Mouse (Mus musculus): ENCODE data around the gene Ezh1. TPM values are rescaled to one million over a fixed set of nuclear protein-coding genes. Genes with fewer than 3 reads are reported as not detected.

The Ezh1 gene
- polyA plus RNA-seq, 1 experiment from 2014 or later: 26.1 TPM

GRCm38 (mm10) chr11:101245855-101246701, 19.8 kb upstream of the Ezh1 start, which contains the start of gene Ramp2:
TSS of gene Ramp2 (plus strand) at chr11:101246028.
- peak within 1 kb of the TSS; percentile 54 for H3K4me3 ChIP-seq (replicated peaks)
- peaks cover 38% of the 10 kb centered on the region for H3K27me3 ChIP-seq (replicated peaks)
- no peaks in the 10 kb centered on the region for H3K36me3 ChIP-seq
- peak; percentile 66 for ATAC-seq (ENCODE audit: low FRiP score)
- H3K9ac ChIP-seq (replicated peaks): peak within 1 kb of the TSS; percentile 66
- no peaks in the 10 kb centered on the region for H3K9me3 ChIP-seq (replicated peaks)
- peak within 1 kb of the TSS; percentile 42 for H3K27ac ChIP-seq (replicated peaks)
- peaks cover 16% of the 10 kb centered on the region for H3K4me1 ChIP-seq
- H3K4me2 ChIP-seq: peak within 1 kb of the TSS; percentile 92
- WGBS: under 1% methylated on average over 54 of the region's 63 CpGs

GRCm38 (mm10) chr11:101245071-101245470, 18.8 kb upstream of the Ezh1 start:
- H3K9me3 ChIP-seq (replicated peaks): no peaks in the 10 kb centered on the region
- no peak overlapping the region for H3K27ac ChIP-seq (replicated peaks)
- H3K4me3 ChIP-seq (replicated peaks): no peak overlapping the region; the same call in 1 of the 2 replicates
- H3K4me2 ChIP-seq: peak overlapping the region; percentile 92; the same call in 1 of the 2 replicates
- peaks cover 16% of the 10 kb centered on the region for H3K4me1 ChIP-seq
- no peak overlapping the region for H3K9ac ChIP-seq (replicated peaks)
- ATAC-seq (ENCODE audit: low FRiP score): no peak
- WGBS: 24% methylated on average over 4 of the region's 4 CpGs
- H3K36me3 ChIP-seq: no peaks in the 10 kb centered on the region
- H3K27me3 ChIP-seq (replicated peaks): peaks cover 36% of the 10 kb centered on the region

- H3K9me3 ChIP-seq (replicated peaks): no peaks in the 10 kb centered on the region
- 72% methylated on average over 5 of the region's 5 CpGs for WGBS
- no peak overlapping the region for H3K27ac ChIP-seq (replicated peaks)
These were observed 11.9 kb upstream of the Ezh1 start for GRCm38 (mm10) chr11:101238071-101238647.

GRCm38 (mm10) chr11:101236782-101237181, 10.5 kb upstream of the Ezh1 start:
- no peak for ATAC-seq (ENCODE audit: low FRiP score)
- Histone ChIP-seq H3K4me1 (peaks cover 2% of the 10 kb centered on the region; the same call in 1 of the 2 replicates), H3K27me3 (replicated peaks) (no peaks in the 10 kb centered on the region), H3K4me3 (replicated peaks) (no peak overlapping the region), H3K36me3 (no peaks in the 10 kb centered on the region), H3K27ac (replicated peaks) (no peak overlapping the region), H3K4me2 (no peak overlapping the region), H3K9ac (replicated peaks) (no peak overlapping the region), H3K9me3 (replicated peaks) (no peaks in the 10 kb centered on the region)
- WGBS: 95% methylated on average over 5 of the region's 5 CpGs

More at GRCm38 (mm10) chr11:101238071-101238647, 11.9 kb upstream of the Ezh1 start:
- Histone ChIP-seq H3K4me2 (no peak overlapping the region), H3K4me1 (no peaks in the 10 kb centered on the region), H3K4me3 (replicated peaks) (no peak overlapping the region), H3K36me3 (no peaks in the 10 kb centered on the region), H3K27me3 (replicated peaks) (no peaks in the 10 kb centered on the region), H3K9ac (replicated peaks) (no peak overlapping the region)
- no peak for ATAC-seq (ENCODE audit: low FRiP score)

- peaks cover 15% of the 10 kb centered on the region for H3K4me1 ChIP-seq
- no peak overlapping the region for H3K4me2 ChIP-seq
- no peak overlapping the region for H3K4me3 ChIP-seq (replicated peaks)
- no peaks in the 10 kb centered on the region for H3K9me3 ChIP-seq (replicated peaks)
- no peak overlapping the region for H3K9ac ChIP-seq (replicated peaks)
- ATAC-seq (ENCODE audit: low FRiP score): no peak
- H3K36me3 ChIP-seq: no peaks in the 10 kb centered on the region
- no peaks in the 10 kb centered on the region for H3K27me3 ChIP-seq (replicated peaks)
- H3K27ac ChIP-seq (replicated peaks): no peak overlapping the region
These were observed 9.2 kb upstream of the Ezh1 start for GRCm38 (mm10) chr11:101235429-101235828.

GRCm38 (mm10) chr11:101234124-101234523, 7.9 kb upstream of the Ezh1 start:
- no peak overlapping the region for H3K4me3 ChIP-seq (replicated peaks)
- no peak overlapping the region for H3K4me2 ChIP-seq
- H3K36me3 ChIP-seq: no peaks in the 10 kb centered on the region
- H3K27ac ChIP-seq (replicated peaks): no peak overlapping the region
- H3K27me3 ChIP-seq (replicated peaks): no peaks in the 10 kb centered on the region
- peaks cover 25% of the 10 kb centered on the region for H3K4me1 ChIP-seq
- H3K9me3 ChIP-seq (replicated peaks): no peaks in the 10 kb centered on the region
- no peak for ATAC-seq (ENCODE audit: low FRiP score)
- no peak overlapping the region for H3K9ac ChIP-seq (replicated peaks)

- no peaks in the 10 kb centered on the region; the same call in 1 of the 2 replicates for H3K27me3 ChIP-seq (replicated peaks)
- H3K27ac ChIP-seq (replicated peaks): no peak overlapping the region
- H3K4me2 ChIP-seq: no peak overlapping the region
- H3K9me3 ChIP-seq (replicated peaks): no peaks in the 10 kb centered on the region
- H3K9ac ChIP-seq (replicated peaks): no peak overlapping the region
- WGBS: 85% methylated on average over 1 of the region's 1 CpGs
- H3K4me3 ChIP-seq (replicated peaks): no peak overlapping the region
- peaks cover 25% of the 10 kb centered on the region for H3K4me1 ChIP-seq
- no peaks in the 10 kb centered on the region for H3K36me3 ChIP-seq
- no peak for ATAC-seq (ENCODE audit: low FRiP score)
These were observed 7.0 kb upstream of the Ezh1 start for GRCm38 (mm10) chr11:101233240-101233639.

GRCm38 (mm10) chr11:101232010-101232839, 6.0 kb upstream of the Ezh1 start:
- Histone ChIP-seq H3K9ac (replicated peaks) (no peak overlapping the region), H3K27ac (replicated peaks) (peak overlapping the region; percentile 76), H3K36me3 (no peaks in the 10 kb centered on the region), H3K4me1 (peaks cover 25% of the 10 kb centered on the region), H3K4me2 (peak overlapping the region; percentile 20; the same call in 1 of the 2 replicates), H3K27me3 (replicated peaks) (no peaks in the 10 kb centered on the region; the same call in 1 of the 2 replicates), H3K4me3 (replicated peaks) (no peak overlapping the region), H3K9me3 (replicated peaks) (no peaks in the 10 kb centered on the region)
- WGBS: 62% methylated on average over 6 of the region's 6 CpGs
- no peak for ATAC-seq (ENCODE audit: low FRiP score)

GRCm38 (mm10) chr11:101230991-101231871, 5.0 kb upstream of the Ezh1 start:
- WGBS: 9% methylated on average over 18 of the region's 18 CpGs
- peak overlapping the region; percentile 20 for H3K4me2 ChIP-seq
- H3K4me3 ChIP-seq (replicated peaks): no peak overlapping the region
- no peaks in the 10 kb centered on the region; the same call in 1 of the 2 replicates for H3K27me3 ChIP-seq (replicated peaks)
- no peaks in the 10 kb centered on the region for H3K9me3 ChIP-seq (replicated peaks)
- H3K27ac ChIP-seq (replicated peaks): peak overlapping the region; percentile 76
- H3K9ac ChIP-seq (replicated peaks): no peak overlapping the region
- no peak for ATAC-seq (ENCODE audit: low FRiP score)
- peaks cover 29% of the 10 kb centered on the region for H3K4me1 ChIP-seq
- no peaks in the 10 kb centered on the region for H3K36me3 ChIP-seq

- H3K9me3 ChIP-seq (replicated peaks): no peaks in the 10 kb centered on the region
- no peak overlapping the region for H3K4me3 ChIP-seq (replicated peaks)
- WGBS: 20% methylated on average over 5 of the region's 5 CpGs
- H3K9ac ChIP-seq (replicated peaks): no peak overlapping the region
- H3K4me1 ChIP-seq: peaks cover 32% of the 10 kb centered on the region
- no peaks in the 10 kb centered on the region for H3K36me3 ChIP-seq
- no peaks in the 10 kb centered on the region; the same call in 1 of the 2 replicates for H3K27me3 ChIP-seq (replicated peaks)
- ATAC-seq (ENCODE audit: low FRiP score): no peak
- peak overlapping the region; percentile 20 for H3K4me2 ChIP-seq
- peak overlapping the region; percentile 76 for H3K27ac ChIP-seq (replicated peaks)
These were observed 4.3 kb upstream of the Ezh1 start for GRCm38 (mm10) chr11:101230526-101230925.

All from neural tube, embryonic 15.5 days (tissue).